Mouse (Mus musculus) megakaryocyte, embryonic 14.5 days (primary cell): ENCODE results near the gene Hoxc6.

ENCODE experiments used
- FLI1 ChIP-seq: IDR thresholded peaks from 2 replicates; pipeline ENCODE4 v1.6.1; 2012; ENCODE audit warnings: low read length, inconsistent platforms, mixed read lengths
- GATA1 ChIP-seq: IDR thresholded peaks from 3 replicates; pipeline ENCODE4 v1.6.1; 2012; ENCODE audit warnings: mixed read lengths, low read length, inconsistent platforms, borderline replicate concordance

DNA sequence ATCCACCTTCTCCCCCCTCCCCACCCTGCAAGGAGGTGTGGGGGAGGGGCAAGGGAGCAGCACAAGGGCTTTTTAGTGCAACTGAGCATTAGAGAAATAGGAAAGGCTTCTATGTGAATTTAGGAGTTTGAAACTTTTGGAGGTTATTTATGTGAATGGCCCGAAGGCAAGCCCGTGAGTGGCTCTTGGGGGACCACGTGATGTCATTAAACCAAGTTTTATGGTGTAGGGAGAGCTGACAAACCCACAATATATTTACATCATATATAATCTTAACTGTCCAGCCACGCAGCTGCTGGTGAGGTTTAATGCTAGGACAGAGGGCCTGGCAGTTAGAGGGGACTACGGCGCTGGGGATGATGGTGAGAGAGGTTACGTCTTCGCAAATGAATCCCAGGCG lies 20.6 kb downstream of the Hoxc6 start, which contains the start of gene Hoxc4:
- TF ChIP-seq GATA1 = no peak
- no peak for TF ChIP-seq FLI1
